Mouse (Mus musculus) monocyte, adult 2 months (primary cell): Measurements from ENCODE around the gene Bag6.

ENCODE experiments used
- DNase-seq, 2 experiments: peaks; one replicate each; pipeline ENCODE4 v3.0.0; 2022; ENCODE audit warnings: low spot score in 2 of 2, low read depth in 1 of 2

The Bag6 gene

GRCm38 (mm10) chr17:35193881-35194843 lies 59.2 kb downstream of the Bag6 start, which contains the start of gene Ltb:
Ltb (plus strand) TSS chr17:35194439.
- DNase-seq = no peak

DNA sequence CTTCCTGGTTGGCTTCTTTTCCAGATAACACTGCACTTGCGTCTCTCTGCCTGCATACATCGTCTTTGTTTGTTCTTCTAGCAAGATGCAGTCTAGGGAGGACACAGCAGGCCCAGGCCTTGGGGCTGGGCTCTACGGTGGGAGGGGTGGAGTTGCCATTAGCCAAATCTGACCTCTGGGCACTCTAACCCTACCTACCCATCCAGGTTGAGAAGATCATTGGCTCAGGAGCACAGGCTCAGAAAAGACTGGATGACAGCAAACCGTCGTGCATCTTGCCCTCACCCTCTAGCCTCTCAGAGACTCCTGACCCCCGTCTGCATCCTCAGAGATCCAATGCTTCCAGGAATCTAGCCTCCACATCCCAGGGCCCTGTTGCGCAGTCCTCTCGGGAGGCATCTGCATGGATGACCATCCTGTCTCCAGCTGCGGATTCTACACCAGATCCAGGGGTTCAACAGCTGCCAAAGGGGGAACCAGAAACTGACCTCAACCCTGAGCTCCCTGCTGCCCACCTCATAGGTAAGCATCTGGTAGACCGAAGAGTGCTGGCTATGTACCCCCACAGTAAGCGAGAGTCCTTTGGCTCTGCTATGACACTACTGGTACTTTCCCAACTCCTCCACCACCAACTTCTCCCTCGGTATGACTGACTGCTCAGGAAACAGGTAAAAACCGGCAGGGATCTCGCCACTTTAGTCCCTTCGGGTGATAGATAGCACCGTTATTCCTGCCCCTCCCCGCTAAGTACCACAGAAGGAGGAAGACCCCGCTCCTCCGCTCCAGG lies 60.1 kb downstream of the Bag6 start:
- DNase-seq = no peak

DNA sequence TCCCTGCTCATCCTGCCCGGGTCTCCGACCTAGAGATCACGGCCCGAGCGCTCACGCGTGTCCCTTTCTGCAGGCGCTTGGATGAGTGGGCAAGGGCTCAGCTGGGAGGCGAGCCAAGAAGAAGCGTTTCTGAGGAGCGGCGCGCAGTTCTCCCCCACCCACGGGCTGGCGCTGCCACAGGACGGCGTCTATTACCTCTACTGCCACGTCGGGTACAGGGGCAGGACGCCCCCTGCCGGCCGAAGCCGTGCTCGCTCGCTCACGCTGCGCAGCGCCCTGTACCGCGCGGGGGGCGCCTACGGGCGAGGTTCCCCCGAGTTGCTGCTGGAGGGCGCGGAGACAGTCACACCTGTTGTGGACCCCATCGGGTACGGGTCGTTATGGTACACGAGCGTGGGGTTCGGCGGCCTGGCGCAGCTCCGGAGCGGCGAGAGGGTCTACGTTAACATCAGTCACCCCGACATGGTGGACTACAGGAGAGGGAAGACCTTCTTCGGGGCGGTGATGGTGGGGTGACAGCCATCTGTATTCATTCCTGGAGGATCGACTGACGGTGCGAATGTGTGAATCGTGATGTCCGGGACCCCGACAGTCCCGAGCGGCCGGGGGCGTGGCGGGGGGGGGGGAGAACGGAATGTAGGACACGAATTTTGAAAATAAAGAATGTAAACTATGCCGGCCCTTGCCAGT lies 60.8 kb downstream of the Bag6 start:
- DNase-seq = peak in 1 of 2 experiments; percentile 84

- no peak for DNase-seq
Observed at GRCm38 (mm10) chr17:35196321-35196641, 61.3 kb downstream of the Bag6 start.
